Mouse (Mus musculus): ENCODE data around the gene Ddrgk1.

GRCm38 (mm10) chr2:130653760-130654159 lies 10.7 kb downstream of the Ddrgk1 start:
- TF ChIP-seq MAFK (IDR thresholded peaks at IDR 0.05; ENCODE audit: insufficient read depth, low read depth, low read length) (no peak), CHD2 (IDR thresholded peaks at IDR 0.05; ENCODE audit: low read depth, low read length) (no peak), ZC3H11A (IDR thresholded peaks at IDR 0.05; ENCODE audit: borderline replicate concordance, low read depth, low read length) (no peak), ZNF384 (IDR thresholded peaks at IDR 0.05; ENCODE audit: low read depth, low read length) (no peak)

Measured in ES-E14 (cell line).